Mouse (Mus musculus) urinary bladder, adult 2 months (tissue): ENCODE measurements around the gene Ttc22. TPM values are rescaled to one million over a fixed set of nuclear protein-coding genes. Genes with fewer than 3 reads are reported as not detected.

Source experiments
- DNase-seq: peaks from one replicate; pipeline ENCODE4 v3.0.0; 2022; ENCODE audit warnings: low spot score
- polyA plus RNA-seq: library from polyadenylated mRNA; depleted of rRNA; stranded (reverse); fragments of >200 nt; gene quantifications from 2 replicates; pipeline ENCODE4 v1.2.3, GENCODE M21; 2012

The Ttc22 gene
- polyA plus RNA-seq, 1 experiment, result 11.9 TPM

DNA sequence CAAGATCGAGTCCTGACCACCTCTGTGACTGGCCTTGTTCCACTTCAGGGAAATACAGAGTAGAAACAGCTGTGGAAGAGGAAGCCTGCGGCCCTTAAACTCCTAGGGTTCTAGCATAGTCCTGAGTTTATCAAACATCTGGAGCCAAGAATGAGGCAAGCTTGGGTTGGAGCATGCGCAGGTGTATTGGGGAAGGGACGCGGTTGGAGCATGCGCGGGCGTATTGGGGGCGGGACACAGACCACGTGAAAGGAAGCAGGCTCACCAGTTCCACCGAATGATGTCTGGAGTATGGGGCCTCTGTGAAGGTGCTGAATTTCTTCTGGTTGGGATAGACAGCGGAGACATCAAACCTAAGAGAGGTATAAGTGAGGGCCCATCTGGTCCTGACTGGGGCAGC lies 6.6 kb upstream of the Ttc22 start:
- no peak for DNase-seq

DNA sequence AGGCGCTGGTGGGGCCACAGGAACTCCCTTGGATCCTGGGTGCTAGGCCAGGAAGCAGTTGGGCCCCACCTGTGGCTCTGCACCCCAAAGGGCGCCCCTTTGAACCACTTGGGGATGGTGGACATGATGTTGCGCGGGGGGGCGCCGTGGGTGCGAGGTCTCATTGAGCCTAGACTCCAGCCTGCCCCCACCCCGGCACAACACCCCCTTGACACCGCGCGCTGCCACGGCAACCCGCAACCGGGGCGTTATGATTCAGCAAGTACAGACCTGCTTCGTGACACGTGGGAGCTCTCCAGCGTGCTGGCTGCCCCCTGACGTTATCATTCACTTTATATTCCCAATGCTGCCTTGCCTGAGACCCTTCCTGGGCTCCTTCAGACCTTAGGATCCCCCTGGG lies 5.2 kb upstream of the Ttc22 start, which contains the start of gene Lexm:
Lexm (minus strand) TSS at position 186 of the 400 bp plus-strand sequence.
- no peak for DNase-seq

DNA sequence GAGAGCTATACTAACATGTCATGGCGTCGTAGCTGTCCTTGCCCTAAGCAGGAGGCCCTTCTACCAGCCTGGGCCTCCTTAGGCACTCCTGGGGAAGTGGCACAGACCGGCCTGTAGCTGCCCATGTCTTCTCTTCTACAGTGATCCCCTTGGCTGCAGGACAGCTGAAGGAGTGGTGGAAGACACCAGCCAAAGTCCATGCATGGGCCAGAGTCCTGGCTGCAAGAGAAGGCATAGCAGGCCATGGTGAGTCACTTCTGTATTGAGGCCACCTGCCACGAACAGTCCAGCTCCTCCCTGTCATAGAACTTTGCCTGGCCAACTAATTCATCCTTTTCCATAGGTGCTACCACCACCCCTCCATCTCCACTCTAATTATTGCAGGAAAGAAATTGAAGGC lies 3.3 kb upstream of the Ttc22 start:
- DNase-seq, result no peak

DNA sequence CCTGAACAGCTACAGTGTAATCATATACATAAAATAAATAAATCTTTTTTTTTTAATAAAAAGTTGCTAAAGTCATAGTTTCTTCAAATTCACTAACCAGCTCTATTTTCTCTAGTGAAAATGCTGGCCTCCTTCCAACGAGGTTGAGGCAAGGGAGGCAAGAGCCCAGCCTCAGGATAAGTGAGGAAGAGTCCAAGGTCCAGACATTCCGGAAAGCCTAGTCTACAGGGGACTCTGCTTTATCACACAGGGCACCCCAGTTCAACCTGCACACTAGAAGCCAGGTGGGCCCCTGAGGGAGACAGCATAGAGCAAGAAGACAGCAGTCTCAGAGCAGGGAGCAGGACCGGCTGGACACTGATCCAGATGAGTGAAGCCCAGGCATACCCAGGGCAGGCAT lies 804 bp upstream of the Ttc22 start:
- DNase-seq, result no peak

DNA sequence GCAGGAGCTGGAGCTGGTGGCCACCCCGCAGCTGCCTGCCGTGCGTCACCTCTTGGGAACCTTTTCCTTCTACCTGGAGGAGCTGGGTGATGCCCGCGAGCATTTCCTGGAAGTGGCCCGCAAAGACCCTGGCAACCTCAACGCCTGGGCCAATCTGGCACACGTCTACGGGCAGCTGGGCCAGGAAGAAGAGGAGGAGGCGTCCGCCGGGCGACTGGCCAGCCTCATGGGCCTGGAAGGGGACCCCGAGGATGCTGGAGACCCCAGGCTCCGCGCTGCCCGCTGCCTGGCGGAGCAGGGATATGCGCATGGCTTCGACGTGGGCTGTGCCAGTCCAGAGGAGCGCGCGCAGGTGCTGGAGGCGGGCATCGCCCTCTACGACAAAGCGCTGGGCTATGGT lies 480 bp downstream of the Ttc22 start:
- no peak for DNase-seq

DNA sequence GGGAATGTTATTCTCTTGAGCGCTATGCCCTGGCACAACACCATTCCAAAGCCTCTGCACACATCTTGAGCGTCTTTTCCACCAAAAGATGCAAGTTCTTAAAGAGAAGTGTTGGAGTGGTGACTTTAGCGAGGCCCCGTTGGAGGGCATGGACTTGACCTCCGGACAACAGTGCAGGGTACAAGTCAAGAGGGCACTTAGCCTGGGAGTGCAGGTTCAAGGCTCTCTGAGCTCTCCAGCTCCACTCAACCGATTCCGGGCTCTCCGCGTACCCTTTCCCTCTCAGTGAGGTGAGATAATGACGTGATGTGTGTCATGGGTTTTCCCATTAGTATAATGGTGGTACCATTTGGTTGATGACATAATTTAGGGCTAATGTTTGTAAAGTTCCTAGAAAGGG lies 2.0 kb downstream of the Ttc22 start:
- DNase-seq, result no peak

DNA sequence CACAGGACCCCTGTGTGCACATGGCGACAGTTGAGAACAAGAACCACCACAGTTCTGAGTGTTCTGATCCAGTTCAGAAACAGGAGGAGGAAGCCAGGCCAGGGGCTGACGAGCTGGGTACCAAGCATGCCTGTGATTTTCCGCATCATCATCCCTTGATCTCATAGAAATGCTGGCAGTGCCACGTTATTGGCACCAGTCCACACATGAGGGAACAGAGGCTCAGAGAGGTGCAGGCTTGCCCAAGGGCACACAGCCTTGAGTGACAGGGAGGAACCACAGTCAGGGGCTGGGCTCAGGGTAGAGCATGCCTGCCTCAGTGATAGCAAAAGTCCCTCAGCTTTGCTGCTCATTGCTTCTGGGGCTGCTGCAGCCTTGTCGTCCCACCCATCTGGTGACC lies 5.6 kb downstream of the Ttc22 start:
- no peak for DNase-seq

DNA sequence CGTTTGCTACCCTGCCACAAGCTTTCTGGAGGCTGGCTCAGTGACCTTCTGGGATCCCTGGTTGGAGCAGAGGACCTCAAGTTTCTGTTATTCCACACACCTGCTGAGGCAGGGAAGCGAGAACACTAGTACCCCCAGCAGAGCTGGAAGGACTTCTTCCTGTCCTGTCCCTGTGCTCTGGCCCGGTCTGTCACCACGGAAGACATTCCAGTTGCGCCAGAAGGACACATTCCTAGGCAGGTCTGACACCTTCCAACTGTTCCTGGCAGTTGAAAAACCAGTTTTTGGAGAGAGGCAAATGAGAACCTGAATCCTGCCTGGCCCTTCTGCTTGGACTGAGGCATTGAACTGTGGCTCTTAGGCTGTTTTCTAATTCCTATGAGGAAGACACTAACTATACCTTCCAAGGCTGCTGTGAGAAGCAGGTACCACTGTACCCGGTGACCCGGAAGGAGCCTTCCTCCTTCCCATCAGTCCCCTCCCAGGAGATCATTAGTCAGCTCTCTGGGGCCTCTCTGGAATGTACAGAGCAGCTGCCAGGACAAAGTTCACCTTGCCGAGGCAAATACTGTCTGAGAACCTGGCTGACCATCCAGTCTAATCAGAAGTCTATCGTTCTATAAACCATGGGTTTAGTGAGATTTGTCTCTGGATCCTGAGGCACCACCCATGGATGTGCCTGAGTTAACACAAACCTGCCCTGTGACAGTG lies 6.6 kb downstream of the Ttc22 start:
- DNase-seq, result no peak

DNA sequence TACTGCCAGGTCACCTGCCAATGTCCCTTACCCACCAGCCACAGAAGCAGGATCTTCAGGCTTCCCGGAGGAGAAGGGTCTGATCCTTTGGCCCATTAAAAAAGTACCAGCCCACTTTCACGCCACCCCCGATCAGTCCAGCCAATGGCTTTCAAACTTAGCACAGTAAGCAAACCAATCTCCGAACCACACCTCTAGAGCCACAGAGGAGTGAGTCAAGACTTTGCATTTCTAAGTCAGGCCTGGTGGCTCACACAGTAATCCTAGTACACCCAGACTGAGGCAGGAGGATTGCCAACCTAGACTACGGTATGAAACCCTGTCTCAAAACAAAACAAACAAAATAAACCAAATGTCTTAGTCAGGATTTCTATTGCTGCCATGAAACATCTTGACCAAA lies 7.1 kb downstream of the Ttc22 start:
- no peak for DNase-seq

DNA sequence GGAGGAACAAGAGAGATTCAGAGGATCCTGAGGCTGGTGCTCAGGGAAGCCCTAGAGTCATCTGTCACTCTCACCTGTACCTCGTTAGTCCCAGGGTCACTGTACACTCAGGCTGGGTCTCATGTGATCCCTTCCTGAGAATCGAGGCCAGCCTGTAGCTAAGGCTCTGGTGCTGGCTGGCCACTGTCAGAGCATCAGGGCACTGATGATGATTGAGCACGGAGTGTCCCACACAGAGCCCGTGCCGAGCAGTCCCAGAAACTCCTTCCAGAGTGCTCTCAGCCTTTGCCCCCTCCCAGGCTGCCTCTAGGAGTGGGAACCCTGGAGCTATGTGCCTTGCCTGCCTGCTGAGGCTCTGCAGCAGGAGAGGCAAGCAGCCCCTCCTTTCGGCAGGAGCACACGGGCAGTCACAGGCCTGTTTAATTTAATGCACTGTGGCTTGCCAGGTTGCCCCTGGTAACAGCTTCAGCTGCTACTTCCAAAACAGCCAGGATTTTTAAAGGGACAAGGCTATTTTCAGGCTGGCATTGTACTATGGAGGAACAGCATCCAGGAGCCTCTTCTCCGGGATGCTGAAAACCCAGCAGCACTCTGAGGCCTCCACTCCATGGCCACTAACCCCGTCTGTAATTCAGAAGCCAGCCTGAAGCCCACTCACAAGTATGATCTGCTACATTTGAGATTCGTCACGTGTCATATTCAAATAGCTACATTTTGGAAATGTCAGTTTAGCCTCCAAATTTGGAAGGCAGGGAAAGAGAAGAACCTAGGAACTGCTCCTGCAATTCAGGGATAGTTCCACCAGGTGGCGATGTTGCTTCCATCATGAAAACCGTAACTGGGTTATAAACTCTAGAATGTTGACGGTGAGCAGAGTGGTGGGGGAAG lies 8.3 kb downstream of the Ttc22 start:
- DNase-seq, result no peak

DNA sequence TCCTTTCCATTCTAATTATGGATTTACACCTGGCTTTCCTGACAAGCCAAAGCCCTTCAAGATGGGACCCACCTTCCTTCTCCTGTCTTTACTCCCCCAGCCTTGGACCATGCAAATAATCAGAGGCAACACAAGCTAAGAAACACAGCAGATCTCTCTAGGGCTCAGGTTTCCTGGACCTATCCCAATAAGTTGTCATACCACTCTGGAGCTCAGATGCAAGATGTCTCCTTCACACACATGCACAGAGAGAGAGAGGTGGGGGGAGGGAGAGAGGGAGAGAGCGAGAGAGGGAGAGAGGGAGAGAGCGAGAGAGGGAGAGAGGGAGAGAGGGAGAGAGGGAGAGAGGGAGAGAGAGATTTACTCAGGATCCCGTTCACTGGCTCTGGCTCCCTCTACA lies 10.1 kb downstream of the Ttc22 start:
- DNase-seq, result no peak

DNA sequence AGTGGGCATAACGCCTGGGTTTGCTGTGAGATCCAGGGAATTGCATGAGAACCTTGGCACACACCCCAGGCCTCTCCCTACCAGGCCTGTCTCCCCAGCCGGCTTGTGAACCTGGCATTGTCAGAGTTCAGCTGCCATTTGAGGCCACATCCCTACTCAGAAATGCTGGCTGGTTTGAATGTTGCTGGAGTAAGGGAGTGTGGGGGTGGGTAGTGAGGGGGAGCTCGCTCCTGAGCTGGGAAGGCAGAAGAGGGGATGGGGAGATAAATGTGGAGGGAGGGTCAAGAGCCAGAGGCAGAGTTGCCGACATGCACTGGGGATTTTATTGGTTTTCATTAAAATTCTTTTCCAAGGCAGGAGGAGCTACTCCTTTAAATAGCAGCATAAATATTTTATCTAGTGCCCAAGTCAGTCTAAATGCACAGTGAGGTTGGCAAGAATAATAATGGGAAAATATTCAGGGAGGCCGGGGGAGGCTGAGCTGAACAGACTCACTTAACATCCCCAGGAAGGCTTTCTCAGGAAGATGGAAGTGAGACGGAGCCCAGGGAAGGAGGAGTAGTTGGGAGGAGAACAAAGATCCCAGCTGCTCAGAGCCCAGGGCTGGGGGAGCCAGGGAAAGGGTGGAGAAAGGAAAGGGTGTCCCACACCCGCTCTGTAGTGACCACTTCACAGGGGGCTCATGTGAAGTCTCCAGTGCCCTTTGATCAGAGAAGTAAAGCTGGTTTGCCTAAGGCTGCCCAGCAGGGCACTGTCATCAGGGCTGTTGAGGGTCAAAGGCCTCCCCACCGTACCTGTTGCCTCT lies 11.3 kb downstream of the Ttc22 start:
- no peak for DNase-seq

DNA sequence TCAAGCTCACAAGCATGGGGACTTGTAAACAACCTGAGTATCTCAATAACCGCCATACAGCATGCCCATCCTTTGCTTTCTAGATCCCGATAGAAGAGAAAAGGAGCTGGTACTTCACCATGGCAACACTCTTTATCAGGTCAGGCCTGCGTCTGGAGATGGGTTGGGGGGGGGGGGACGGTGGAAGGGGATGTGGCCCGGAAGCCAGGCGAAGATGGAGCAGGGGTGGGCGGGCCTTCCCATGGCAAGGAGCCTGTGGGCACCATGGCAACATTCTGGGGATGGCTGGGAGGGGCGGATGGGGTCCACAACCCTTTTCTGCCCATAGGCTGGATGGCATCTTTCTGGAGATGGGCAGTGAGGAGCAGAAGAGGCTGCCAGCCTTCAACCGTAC lies 11.9 kb downstream of the Ttc22 start:
- DNase-seq, result no peak

DNA sequence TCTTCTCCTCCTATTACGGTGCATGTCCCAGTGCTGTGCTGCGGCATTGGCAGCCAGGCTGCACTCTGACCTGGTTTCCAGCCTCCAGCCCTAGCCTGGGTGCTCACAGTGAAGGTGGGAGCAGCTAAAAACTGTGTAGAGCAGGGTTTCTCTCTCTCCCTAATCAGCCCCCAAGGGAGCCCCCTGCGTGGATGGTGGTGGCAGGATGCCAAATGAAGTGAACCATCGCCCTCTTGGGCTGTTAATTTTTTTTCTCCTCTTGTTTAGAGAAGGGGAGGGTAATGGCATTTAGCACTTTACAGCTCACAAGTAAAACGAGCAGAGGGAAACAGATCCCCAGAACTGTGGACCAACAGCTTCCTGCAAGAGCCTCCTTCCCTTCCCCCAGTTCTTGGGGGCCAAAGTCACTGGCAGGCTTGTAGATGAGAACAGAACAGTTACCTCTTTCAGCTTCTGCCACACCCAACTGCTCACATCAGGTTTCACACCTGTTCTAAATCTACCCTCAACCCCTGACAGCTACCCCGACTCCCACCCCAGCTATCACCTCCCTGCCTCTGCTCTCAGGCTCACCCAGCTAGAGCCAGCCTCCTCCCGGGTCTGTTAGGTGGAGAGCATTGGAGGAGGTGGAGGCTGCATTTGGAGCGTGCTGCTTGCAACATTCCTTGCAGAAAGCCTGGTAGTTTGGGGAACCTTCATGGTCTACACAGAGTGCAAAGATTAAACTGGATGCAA lies 21.4 kb downstream of the Ttc22 start:
- DNase-seq, result no peak

DNA sequence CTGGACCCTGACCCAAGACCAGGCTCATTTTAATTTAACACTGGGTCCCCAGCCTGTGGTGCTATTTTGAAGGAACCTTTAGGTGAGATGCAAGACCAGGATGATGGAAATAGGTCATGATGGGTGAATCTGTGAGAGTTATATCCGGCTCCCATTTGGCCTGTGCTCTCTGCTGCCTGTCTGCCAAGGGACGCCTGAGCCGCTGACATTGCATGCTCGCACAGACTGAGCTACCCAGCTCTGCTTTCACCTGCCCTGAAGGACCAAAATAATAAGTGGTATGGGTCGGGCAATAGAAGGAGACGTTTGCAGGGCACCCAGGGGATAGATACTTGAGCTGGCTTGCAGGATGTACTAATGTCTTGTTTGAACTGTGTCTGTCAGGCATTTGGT lies 22.0 kb downstream of the Ttc22 start:
- DNase-seq, result no peak

DNA sequence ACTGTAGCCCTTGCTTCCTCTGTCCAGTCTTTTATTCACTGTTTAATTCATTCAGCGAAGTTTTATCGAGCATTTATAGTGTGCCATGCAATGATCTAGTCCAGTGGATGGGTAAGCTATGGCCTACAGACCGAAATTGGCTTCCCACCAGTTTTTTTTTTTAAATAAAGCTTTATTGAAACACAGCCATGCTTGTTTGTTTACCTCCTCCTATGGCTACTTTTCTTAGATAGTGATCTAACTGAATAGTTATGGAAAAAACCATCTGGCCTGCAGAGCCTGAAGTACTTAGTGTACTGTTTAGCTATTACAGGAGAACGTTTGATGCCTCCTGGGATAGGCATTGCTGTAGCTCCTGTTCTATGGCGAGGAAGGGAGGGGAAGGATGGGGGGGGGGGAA lies 23.6 kb downstream of the Ttc22 start:
- no peak for DNase-seq

DNA sequence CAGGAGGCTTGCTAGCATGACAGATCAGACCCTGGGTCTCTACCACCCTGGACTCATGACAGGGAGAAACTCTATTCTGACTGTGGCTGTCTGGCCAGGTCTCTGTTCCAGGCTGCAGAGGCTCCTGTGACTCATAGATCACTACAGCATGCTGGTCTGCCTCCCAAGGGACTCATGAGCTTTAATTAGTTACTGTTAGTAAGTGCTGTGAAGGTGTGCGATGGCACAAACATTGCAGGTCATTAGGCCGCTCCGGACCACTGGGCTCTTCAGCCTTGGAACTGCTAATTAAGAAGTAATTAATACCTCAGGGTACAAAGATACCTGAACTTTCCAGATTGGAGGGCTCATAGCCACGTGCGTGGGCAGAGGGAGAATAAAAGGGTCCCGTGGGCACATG lies 24.9 kb downstream of the Ttc22 start:
- no peak for DNase-seq

DNA sequence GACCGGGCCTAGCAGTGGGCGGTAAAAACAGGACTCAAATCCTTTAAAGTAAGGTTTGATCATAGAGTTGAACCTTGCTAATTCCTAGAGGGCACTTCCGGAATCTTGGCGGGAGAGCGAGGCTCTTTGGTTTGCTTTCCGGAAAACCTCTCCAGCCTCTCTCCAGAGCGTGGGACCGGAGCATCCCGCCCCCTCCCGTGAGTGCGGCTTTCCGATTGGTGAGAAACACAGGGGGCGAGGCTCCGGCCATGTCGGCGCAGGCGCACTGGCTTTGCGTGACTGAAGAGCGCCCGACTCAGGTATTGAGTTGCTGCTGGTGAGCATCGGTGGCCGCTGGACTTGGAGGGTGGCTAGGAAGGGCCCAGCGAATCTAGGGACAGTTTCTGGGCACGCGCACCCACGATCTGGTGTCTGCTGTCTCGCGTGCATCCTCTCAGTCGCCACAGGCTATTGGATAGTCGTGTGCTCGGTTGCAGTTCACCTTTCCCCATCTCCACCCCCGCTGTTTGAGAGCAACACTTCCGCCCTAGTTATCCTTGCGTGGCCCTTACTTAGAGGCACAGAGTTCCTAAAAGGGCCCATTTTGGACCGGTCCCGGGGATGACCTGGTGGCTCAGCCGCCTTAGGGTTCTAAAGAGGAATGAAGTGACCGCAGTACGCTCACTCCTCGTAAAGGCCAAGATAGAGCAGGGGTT lies 28.7 kb downstream of the Ttc22 start, which contains the start of gene Pars2:
Pars2 (plus strand) TSS at position 237 of the 695 bp plus-strand sequence.
- peak; percentile 85 for DNase-seq

DNA sequence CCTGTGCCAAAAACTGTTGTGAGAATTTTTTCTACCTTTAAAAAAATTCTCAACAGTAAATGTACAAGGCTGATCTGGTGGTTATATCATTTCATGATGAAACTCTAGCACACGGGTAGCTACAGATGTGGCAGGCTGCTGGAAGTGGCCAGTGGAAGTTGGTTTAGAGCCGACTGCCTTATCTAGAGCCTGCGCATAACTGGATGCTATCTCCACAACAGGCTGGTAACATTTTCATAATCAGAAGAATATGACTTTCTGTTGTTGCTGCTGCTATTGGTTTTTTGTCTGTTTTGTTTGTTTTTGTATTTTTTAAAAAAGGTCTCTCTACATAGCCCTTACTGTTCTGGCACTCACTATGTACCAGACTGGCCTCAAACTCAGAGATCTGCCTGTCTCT lies 30.3 kb downstream of the Ttc22 start:
- DNase-seq, result no peak

DNA sequence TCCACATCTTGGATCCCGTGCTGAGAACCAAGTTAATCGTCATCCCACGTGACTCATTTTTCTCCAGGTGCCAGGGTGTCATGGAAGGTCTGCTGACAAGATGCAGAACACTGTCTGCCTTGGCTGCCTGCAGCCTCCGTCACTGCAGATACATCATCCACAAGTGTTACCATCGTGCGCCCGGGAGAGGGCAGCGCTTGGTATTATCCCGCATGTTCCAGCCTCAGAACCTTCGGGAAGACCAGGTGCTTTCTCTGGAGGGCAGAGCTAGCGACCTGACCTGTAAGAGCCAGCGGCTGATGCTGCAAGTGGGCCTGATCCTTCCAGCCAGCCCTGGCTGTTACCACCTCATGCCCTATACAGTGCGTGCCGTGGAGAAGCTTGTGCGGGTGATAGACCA lies 30.8 kb downstream of the Ttc22 start:
- DNase-seq, result no peak

DNA sequence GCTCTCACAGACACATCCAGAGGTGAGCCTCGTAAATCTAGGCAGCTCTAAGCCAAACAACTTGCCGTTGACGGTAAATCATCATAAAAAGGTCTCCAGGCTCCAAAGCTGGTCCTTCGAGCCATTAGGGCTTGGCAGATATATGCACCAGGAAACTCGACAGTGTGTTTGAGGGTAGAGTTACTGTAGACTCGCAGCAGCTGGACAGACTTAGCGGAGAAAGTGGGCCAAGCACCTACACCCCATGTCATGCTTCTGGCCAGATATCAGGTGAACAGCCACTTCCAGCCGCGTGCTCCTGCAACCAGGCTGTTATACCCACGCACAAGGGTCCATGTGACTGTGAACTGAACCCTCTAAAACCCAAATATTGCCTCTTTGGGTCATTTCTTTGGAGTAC lies 33.4 kb downstream of the Ttc22 start:
- DNase-seq, result no peak
